ENCODE assay signal across 10 mouse cellular contexts in genomic region chr6:88200693-88201609, GRCm38 (mm10). TPM values are rescaled to one million over a fixed set of nuclear protein-coding genes. Genes with fewer than 3 reads are reported as not detected.
DNase-seq lines count a peak whose midpoint lies in the region; ATAC-seq lines count a peak whose summit lies in the region.
"Had no signal": no experiment of that assay in that cellular context is flagged by ENCODE, and none has a peak within 500 bp of the region (broad histone marks: within the 10 kb centered on the region; RNA-seq: fewer than 3 reads in every experiment).

No protein-coding gene starts in this region.

- peak overlapping the region; percentile 31 for H3K4me2 ChIP-seq in hindbrain, embryonic 11.5 days (replicated peaks; ENCODE audit: low read depth, low read length)
- H3K4me2 ChIP-seq in midbrain, embryonic 12.5 days (replicated peaks), result peak overlapping the region; percentile 55

- ATAC-seq in hindbrain, embryonic 11.5 days (ENCODE audit: low FRiP score), result no peak
- ATAC-seq in midbrain, embryonic 12.5 days (ENCODE audit: low FRiP score, low read depth), result no peak

- no peak overlapping the region for H3K9ac ChIP-seq in hindbrain, embryonic 11.5 days (ENCODE audit: low read depth, low read length)
- peak overlapping the region; percentile 45; the same call in 1 of the 2 replicates for H3K9ac ChIP-seq in midbrain, embryonic 12.5 days (replicated peaks)

- intact Hi-C loops in left cerebral cortex, postnatal 14 days (cut with DNase I), result no loop called here

- DNase-seq in kidney, adult 11 months, result peak; percentile 44
- DNase-seq in kidney, adult 18-20 months, result no peak
- peak; percentile 35 for DNase-seq in ZHBTc4 (ENCODE audit: low read depth, low spot score)
- DNase-seq in hindbrain, embryonic 11.5 days (ENCODE audit: low spot score), result peak; percentile 53
- DNase-seq in Muller cell, postnatal 12 days (ENCODE audit: inconsistent ontology term), result no peak
- DNase-seq in ovary, postnatal 10 days (ENCODE audit: low spot score), result no peak
- no peak for DNase-seq in left cerebral cortex, postnatal 14 days (ENCODE audit: low spot score in 2 of 2)
- DNase-seq: cerebellum, adult 8-10 months had no signal

- H3K27ac ChIP-seq in hindbrain, embryonic 11.5 days (ENCODE audit: low read depth, low read length), result no peak overlapping the region
- H3K27ac ChIP-seq in midbrain, embryonic 12.5 days (replicated peaks), result no peak overlapping the region

- peak overlapping the region; percentile 41 for H3K4me3 ChIP-seq in hindbrain, embryonic 11.5 days (ENCODE audit: low read depth, low read length)
- peak overlapping the region; percentile 47 for H3K4me3 ChIP-seq in midbrain, embryonic 12.5 days

- no peaks in the 10 kb centered on the region for H3K36me3 ChIP-seq in hindbrain, embryonic 11.5 days (ENCODE audit: control insufficient read depth, insufficient read depth, low read length)
- no peaks in the 10 kb centered on the region for H3K36me3 ChIP-seq in midbrain, embryonic 12.5 days

- H3K9me3 ChIP-seq in hindbrain, embryonic 11.5 days (ENCODE audit: control insufficient read depth, low read length), result no peaks in the 10 kb centered on the region
- H3K9me3 ChIP-seq in midbrain, embryonic 12.5 days, result no peaks in the 10 kb centered on the region

- H3K4me1 ChIP-seq in hindbrain, embryonic 11.5 days (replicated peaks; ENCODE audit: control insufficient read depth, insufficient read depth, low read length), result peaks cover 19% of the 10 kb centered on the region
- peaks cover 42% of the 10 kb centered on the region for H3K4me1 ChIP-seq in midbrain, embryonic 12.5 days

- peaks cover 90% of the 10 kb centered on the region for H3K27me3 ChIP-seq in hindbrain, embryonic 11.5 days (ENCODE audit: control insufficient read depth, insufficient read depth, low read length)
- peaks cover 100% of the 10 kb centered on the region for H3K27me3 ChIP-seq in midbrain, embryonic 12.5 days

- WGBS in hindbrain, embryonic 11.5 days, result 7% methylated on average over 20 of the region's 20 CpGs
- 5% methylated on average over 20 of the region's 20 CpGs for WGBS in midbrain, embryonic 12.5 days

RNA-seq across cellular contexts. Expression of gene Gata2, which starts 7.3 kb away (rescaled TPM):
- 18.2 and 26.3 TPM in 2 replicates for polyA plus RNA-seq in hindbrain, embryonic 11.5 days (2014; fragmentation: Nextera tagmentation; extraction: Ambion mirVana)
- 38.7 and 45.5 TPM in 2 replicates for polyA plus RNA-seq in midbrain, embryonic 12.5 days (2016; fragmentation: Nextera tagmentation; extraction: Ambion mirVana)
- total RNA-seq in left cerebral cortex, postnatal 14 days (2021), result 1 to 10 TPM; 4.9 to 6.2 TPM

RNA-seq across cellular contexts. Expression of gene Dnajb8, which starts 21.1 kb away (rescaled TPM):
- not detected in 2 replicates for polyA plus RNA-seq in hindbrain, embryonic 11.5 days (2014; fragmentation: Nextera tagmentation; extraction: Ambion mirVana)
- polyA plus RNA-seq in midbrain, embryonic 12.5 days (2016; fragmentation: Nextera tagmentation; extraction: Ambion mirVana), result not detected in 2 replicates
- not detected for total RNA-seq in left cerebral cortex, postnatal 14 days (2021)
- total RNA-seq: heart, adult 18-20 months had no signal

Comparison
In these comparisons a context has a peak if more than half of its experiments do, and no peak if none do; other contexts are left out.
1. DNase-seq: peak in kidney, adult 11 months (single experiment), ZHBTc4 (single experiment) and hindbrain, embryonic 11.5 days (single experiment); none in kidney, adult 18-20 months (single experiment), Muller cell, postnatal 12 days (single experiment), ovary, postnatal 10 days (single experiment) and left cerebral cortex, postnatal 14 days (0 of 2).